Mouse (Mus musculus): ENCODE data around the gene Cnot10. TPM values are rescaled to one million over a fixed set of nuclear protein-coding genes. Genes with fewer than 3 reads are reported as not detected.

The Cnot10 gene
- polyA plus RNA-seq, 1 experiment from 2014 or later = 54.0 TPM

Other genes with a start within 250 kb of the Cnot10 start
- 18.9 and 20.5 TPM in 2 replicates for gene Crtap, start 249.5 kb downstream of the Cnot10 start, polyA plus RNA-seq (2015; fragmentation: Nextera tagmentation; extraction: Ambion mirVana)
- gene Glb1, start 239.1 kb downstream of the Cnot10 start, polyA plus RNA-seq (2015; fragmentation: Nextera tagmentation; extraction: Ambion mirVana) = 30.5 TPM in 2 replicates
- gene Tmppe, start 239.1 kb downstream of the Cnot10 start, polyA plus RNA-seq (2015; fragmentation: Nextera tagmentation; extraction: Ambion mirVana) = 9.6 and 10.8 TPM in 2 replicates
- gene Ccr4, start 135.3 kb downstream of the Cnot10 start, polyA plus RNA-seq (2015; fragmentation: Nextera tagmentation; extraction: Ambion mirVana) = not detected in 2 replicates
- not detected in 2 replicates for gene C130032M10Rik, start 124.5 kb downstream of the Cnot10 start, polyA plus RNA-seq (2015; fragmentation: Nextera tagmentation; extraction: Ambion mirVana)
- gene Trim71, start 75.8 kb downstream of the Cnot10 start, polyA plus RNA-seq (2015; fragmentation: Nextera tagmentation; extraction: Ambion mirVana) = 0.15 and 0.17 TPM in 2 replicates
- gene Dync1li1, start 48.6 kb upstream of the Cnot10 start, polyA plus RNA-seq (2015; fragmentation: Nextera tagmentation; extraction: Ambion mirVana) = 118 and 130 TPM in 2 replicates
- gene Cmtm6, start 90.9 kb upstream of the Cnot10 start, polyA plus RNA-seq (2015; fragmentation: Nextera tagmentation; extraction: Ambion mirVana) = 18.7 TPM in 2 replicates
- 7.2 and 10.4 TPM in 2 replicates for gene Cmtm7, start 141.7 kb upstream of the Cnot10 start, polyA plus RNA-seq (2015; fragmentation: Nextera tagmentation; extraction: Ambion mirVana)
- gene Cmtm8, start 204.0 kb upstream of the Cnot10 start, polyA plus RNA-seq (2015; fragmentation: Nextera tagmentation; extraction: Ambion mirVana) = 8.3 and 8.5 TPM in 2 replicates

All from midbrain, embryonic 16.5 days (tissue).